Mouse (Mus musculus) cerebellum, adult 2 months (tissue): ENCODE results near the gene Rfx3.

Experiments used
- CTCF ChIP-seq: fragments of 200-500 bp; IDR thresholded peaks from 2 replicates; pipeline ENCODE4 v1.5.1; 2011; ENCODE audit warnings: low read depth, mild to moderate bottlenecking, control low read depth, low read length, moderate library complexity, borderline replicate concordance; ENCODE audit not compliant: insufficient read depth
- POLR2A ChIP-seq: fragments of 200-500 bp; IDR thresholded peaks from 2 replicates; pipeline ENCODE4 v1.6.1; 2011; ENCODE audit warnings: low read length, control low read depth, borderline replicate concordance; ENCODE audit not compliant: insufficient read depth

GRCm38 (mm10) chr19:27859641-27860040 is 151.3 kb downstream of the Rfx3 start:
- no peak for TF ChIP-seq POLR2A
- TF ChIP-seq CTCF: no peak
